Mouse (Mus musculus): ENCODE results near the gene Tigd4.

- TF ChIP-seq CEBPB (IDR thresholded peaks at IDR 0.05; ENCODE audit: insufficient read depth, poor library complexity, severe bottlenecking) = no peak
- TF ChIP-seq POLR2A (IDR thresholded peaks at IDR 0.05; ENCODE audit: insufficient read length, low read depth) = no peak
- TF ChIP-seq USF1 (IDR thresholded peaks at IDR 0.05; ENCODE audit: low read depth) = no peak
- TF ChIP-seq MAX (IDR thresholded peaks at IDR 0.05; ENCODE audit: low read depth) = no peak
Observed at GRCm38 (mm10) chr3:84597996-84598734, 4.8 kb downstream of the Tigd4 start.

Data from myocyte (in vitro differentiated cells).